7 mouse cellular contexts compared by ENCODE assay signal in the genomic region with DNA sequence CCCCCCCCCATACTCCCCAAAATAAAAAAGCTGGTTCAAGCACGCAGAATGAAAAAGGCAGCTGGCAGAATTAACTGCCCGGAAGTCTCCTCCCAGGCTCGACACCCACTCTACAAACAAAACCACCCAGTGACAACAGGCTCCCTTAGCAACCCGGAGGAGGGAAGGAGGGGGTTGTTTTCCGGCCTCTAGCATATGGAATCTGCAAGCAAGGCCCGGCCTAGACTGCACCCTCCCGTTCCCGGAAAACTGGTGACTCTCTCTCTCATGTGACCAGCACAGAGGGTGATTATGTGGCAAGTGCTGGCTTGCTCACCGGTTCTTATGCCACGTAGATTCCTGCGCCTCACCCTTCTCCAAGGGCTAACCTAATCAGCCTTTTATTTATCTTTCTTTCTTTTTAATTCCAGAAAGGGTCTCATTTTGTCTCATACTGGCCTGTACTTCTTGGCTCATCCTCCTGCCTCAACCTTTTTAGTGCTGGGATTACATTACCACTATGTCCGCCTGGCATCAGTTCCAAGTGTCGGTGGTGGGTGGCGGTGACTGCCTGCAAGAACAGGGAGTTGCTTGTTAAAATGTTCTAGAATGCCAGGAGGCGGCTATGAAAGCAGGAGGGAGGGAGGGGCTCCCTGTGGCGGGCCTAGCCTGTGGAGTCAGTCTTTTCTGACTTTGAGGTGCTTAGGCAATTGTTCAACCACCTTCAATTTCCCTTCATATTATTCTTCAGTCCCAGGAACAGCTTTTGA. TPM values are rescaled to one million over a fixed set of nuclear protein-coding genes. Genes with fewer than 3 reads are reported as not detected.
DNase-seq lines count a peak whose midpoint lies in the region; ATAC-seq and TF ChIP-seq lines count a peak whose summit lies in the region.

No protein-coding gene starts in this region.

- TF ChIP-seq CTCF in kidney, adult 2 months (conservative IDR thresholded peaks at IDR 0.05; ENCODE audit: insufficient read depth, insufficient read length, low read depth, low read length) = no peak
- no peak for TF ChIP-seq CTCF in small intestine, adult 2 months (IDR thresholded peaks at IDR 0.05; ENCODE audit: extremely low read depth, insufficient read length, insufficient replicate concordance, low read depth, low read length)

- no peak overlapping the region for H3K4me3 ChIP-seq in embryonic facial prominence, embryonic 11.5 days (ENCODE audit: low read depth, low read length)
- peak overlapping the region; percentile 59 for H3K4me3 ChIP-seq in kidney, adult 2 months (ENCODE audit: insufficient read depth, low read depth, low read length)
- H3K4me3 ChIP-seq in limb, embryonic 11.5 days (ENCODE audit: low read depth, low read length) = peak overlapping the region; percentile 18; the same call in 1 of the 2 replicates
- peak overlapping the region; percentile 35 for H3K4me3 ChIP-seq in midbrain, embryonic 13.5 days (replicated peaks)
- peak overlapping the region; percentile 57 for H3K4me3 ChIP-seq in small intestine, adult 2 months (ENCODE audit: low read depth, low read length)

- H3K36me3 ChIP-seq in embryonic facial prominence, embryonic 11.5 days (replicated peaks; ENCODE audit: control insufficient read depth, insufficient read depth, low read depth, low read length) = peaks cover 2% of the 10 kb centered on the region; the same call in 1 of the 2 replicates
- H3K36me3 ChIP-seq in kidney, adult 2 months (ENCODE audit: control insufficient read depth, insufficient read depth, low read length) = peaks cover 11% of the 10 kb centered on the region
- no peaks in the 10 kb centered on the region for H3K36me3 ChIP-seq in limb, embryonic 11.5 days (ENCODE audit: control insufficient read depth, insufficient read depth, low read length)
- H3K36me3 ChIP-seq in midbrain, embryonic 13.5 days = 0 out of 2 replicates have a peak, but pooled peaks cover 3% of the 10 kb centered on the region
- peaks cover 16% of the 10 kb centered on the region for H3K36me3 ChIP-seq in small intestine, adult 2 months (ENCODE audit: control insufficient read depth, insufficient read depth, low read length)

- H3K4me2 ChIP-seq in embryonic facial prominence, embryonic 11.5 days (ENCODE audit: low read depth, low read length) = peak overlapping the region; percentile 61
- H3K4me2 ChIP-seq in limb, embryonic 11.5 days (ENCODE audit: low read depth, severe bottlenecking) = peak overlapping the region; percentile 59
- H3K4me2 ChIP-seq in midbrain, embryonic 13.5 days (replicated peaks) = peak overlapping the region; percentile 65

- H3K9me3 ChIP-seq in embryonic facial prominence, embryonic 11.5 days (replicated peaks; ENCODE audit: control insufficient read depth, low read length) = no peaks in the 10 kb centered on the region
- H3K9me3 ChIP-seq in limb, embryonic 11.5 days (ENCODE audit: control insufficient read depth, low read length) = no peaks in the 10 kb centered on the region
- H3K9me3 ChIP-seq in midbrain, embryonic 13.5 days = no peaks in the 10 kb centered on the region

- 4% methylated on average over 16 of the region's 16 CpGs for WGBS in embryonic facial prominence, embryonic 11.5 days
- under 1% methylated on average over 16 of the region's 16 CpGs for WGBS in kidney, adult 2 months
- WGBS in limb, embryonic 11.5 days = 4% methylated on average over 16 of the region's 16 CpGs
- 3% methylated on average over 16 of the region's 16 CpGs for WGBS in midbrain, embryonic 13.5 days
- WGBS in small intestine, adult 2 months = 4% methylated on average over 16 of the region's 16 CpGs

- H3K9ac ChIP-seq in embryonic facial prominence, embryonic 11.5 days (replicated peaks; ENCODE audit: low read length) = peak overlapping the region; percentile 33
- no peak overlapping the region; the same call in 1 of the 2 replicates for H3K9ac ChIP-seq in limb, embryonic 11.5 days (ENCODE audit: low read length)
- H3K9ac ChIP-seq in midbrain, embryonic 13.5 days (replicated peaks) = peak overlapping the region; percentile 60

- no peak for TF ChIP-seq POLR2A in kidney, adult 2 months (IDR thresholded peaks at IDR 0.05; ENCODE audit: low read depth, low read length)
- peak; percentile 38; the same call in 1 of the 2 replicates for TF ChIP-seq POLR2A in small intestine, adult 2 months (IDR thresholded peaks at IDR 0.05; ENCODE audit: low read depth, low read length)

- ATAC-seq in embryonic facial prominence, embryonic 11.5 days (replicated peaks; ENCODE audit: insufficient number of reproducible peaks, low FRiP score, low TSS enrichment, low read depth) = peak; percentile 80
- ATAC-seq in limb, embryonic 11.5 days (ENCODE audit: insufficient number of reproducible peaks, low FRiP score, low TSS enrichment, low read depth) = peak; percentile 70
- peak; percentile 90 for ATAC-seq in midbrain, embryonic 13.5 days

- H3K4me1 ChIP-seq in embryonic facial prominence, embryonic 11.5 days (ENCODE audit: control insufficient read depth, insufficient read depth, low read length) = peaks cover 28% of the 10 kb centered on the region
- H3K4me1 ChIP-seq in kidney, adult 2 months (ENCODE audit: control insufficient read depth, insufficient read depth, low read length) = peaks cover 35% of the 10 kb centered on the region
- H3K4me1 ChIP-seq in limb, embryonic 11.5 days (ENCODE audit: control insufficient read depth, insufficient read depth, low read length) = peaks cover 45% of the 10 kb centered on the region
- H3K4me1 ChIP-seq in midbrain, embryonic 13.5 days (replicated peaks) = peaks cover 88% of the 10 kb centered on the region
- H3K4me1 ChIP-seq in small intestine, adult 2 months (ENCODE audit: control insufficient read depth, insufficient read depth, insufficient read length, low read length) = peaks cover 29% of the 10 kb centered on the region

- no peaks in the 10 kb centered on the region for H3K27me3 ChIP-seq in embryonic facial prominence, embryonic 11.5 days (ENCODE audit: control insufficient read depth, insufficient read depth, low read length)
- no peaks in the 10 kb centered on the region for H3K27me3 ChIP-seq in kidney, adult 2 months (replicated peaks; ENCODE audit: control insufficient read depth, insufficient read depth, low read length)
- H3K27me3 ChIP-seq in limb, embryonic 11.5 days (ENCODE audit: control insufficient read depth, insufficient read depth, low read length) = no peaks in the 10 kb centered on the region
- no peaks in the 10 kb centered on the region for H3K27me3 ChIP-seq in midbrain, embryonic 13.5 days
- no peaks in the 10 kb centered on the region for H3K27me3 ChIP-seq in small intestine, adult 2 months (ENCODE audit: control insufficient read depth, insufficient read depth, low read length)

- DNase-seq in adrenal gland, postnatal 25 days = peak; percentile 70
- DNase-seq in embryonic facial prominence, embryonic 11.5 days (ENCODE audit: low spot score) = peak; percentile 87
- peak; percentile 92 to 97 for DNase-seq in heart, adult 18-20 months
- peak; percentile 96 for DNase-seq in kidney, adult 2 months
- peak; percentile 86 for DNase-seq in limb, embryonic 11.5 days (ENCODE audit: low spot score)

- H3K27ac ChIP-seq in embryonic facial prominence, embryonic 11.5 days (replicated peaks; ENCODE audit: low read depth, low read length) = peak overlapping the region; percentile 74
- H3K27ac ChIP-seq in kidney, adult 2 months (ENCODE audit: insufficient read depth, low read depth, low read length) = peak overlapping the region; percentile 97
- H3K27ac ChIP-seq in limb, embryonic 11.5 days (replicated peaks; ENCODE audit: low read depth, low read length) = peak overlapping the region; percentile 93
- H3K27ac ChIP-seq in midbrain, embryonic 13.5 days = peak overlapping the region; percentile 98
- H3K27ac ChIP-seq in small intestine, adult 2 months (ENCODE audit: insufficient read depth, low read depth, low read length) = peak overlapping the region; percentile 99

RNA-seq across cellular contexts. Expression of a gene that starts 28.3 kb away (rescaled TPM):
- 40.4 and 63.3 TPM in 2 replicates for total RNA-seq in adrenal gland, postnatal 25 days (2021)
- polyA plus RNA-seq in embryonic facial prominence, embryonic 11.5 days (2014; fragmentation: Nextera tagmentation; extraction: Ambion mirVana) = 15.8 and 17.6 TPM in 2 replicates
- total RNA-seq in heart, adult 18-20 months (2021) = 10 to 100 TPM in 1 of 2 experiments, 1 to 10 TPM in 1; 7.2 to 10.6 TPM
- 18.5 and 23.1 TPM in 2 replicates for polyA plus RNA-seq in kidney, adult 2 months (2012; rRNA removed)
- polyA plus RNA-seq in limb, embryonic 11.5 days (2014; fragmentation: Nextera tagmentation; extraction: Ambion mirVana) = 21.2 and 24.4 TPM in 2 replicates
- polyA plus RNA-seq in midbrain, embryonic 13.5 days (2015; fragmentation: Nextera tagmentation; extraction: Ambion mirVana) = 16.8 and 19.0 TPM in 2 replicates
- polyA plus RNA-seq in small intestine, adult 2 months (2012; rRNA removed) = 32.1 and 62.1 TPM in 2 replicates

RNA-seq across cellular contexts. Expression of a gene that starts 30.9 kb away (rescaled TPM):
- total RNA-seq in adrenal gland, postnatal 25 days (2021) = 39.1 and 39.7 TPM in 2 replicates
- polyA plus RNA-seq in embryonic facial prominence, embryonic 11.5 days (2014; fragmentation: Nextera tagmentation; extraction: Ambion mirVana) = 0.87 and 1.1 TPM in 2 replicates
- total RNA-seq in heart, adult 18-20 months (2021) = 1 to 10 TPM; 2.6 to 2.8 TPM
- polyA plus RNA-seq in kidney, adult 2 months (2012; rRNA removed) = 52.7 and 63.4 TPM in 2 replicates
- polyA plus RNA-seq in limb, embryonic 11.5 days (2014; fragmentation: Nextera tagmentation; extraction: Ambion mirVana) = 1.5 TPM in 2 replicates
- 1.4 and 2.0 TPM in 2 replicates for polyA plus RNA-seq in midbrain, embryonic 13.5 days (2015; fragmentation: Nextera tagmentation; extraction: Ambion mirVana)
- 207 and 241 TPM in 2 replicates for polyA plus RNA-seq in small intestine, adult 2 months (2012; rRNA removed)

RNA-seq across cellular contexts. Expression of a gene that starts 47.2 kb away (rescaled TPM):
- total RNA-seq in adrenal gland, postnatal 25 days (2021) = 1.3 and 2.0 TPM in 2 replicates
- polyA plus RNA-seq in embryonic facial prominence, embryonic 11.5 days (2014; fragmentation: Nextera tagmentation; extraction: Ambion mirVana) = 4.0 and 4.3 TPM in 2 replicates
- total RNA-seq in heart, adult 18-20 months (2021) = under 1 TPM in 1 of 2 experiments, not detected in 1; 0.35 TPM
- polyA plus RNA-seq in kidney, adult 2 months (2012; rRNA removed) = 0.52 and 0.73 TPM in 2 replicates
- polyA plus RNA-seq in limb, embryonic 11.5 days (2014; fragmentation: Nextera tagmentation; extraction: Ambion mirVana) = 4.7 and 5.1 TPM in 2 replicates
- 16.4 and 16.9 TPM in 2 replicates for polyA plus RNA-seq in midbrain, embryonic 13.5 days (2015; fragmentation: Nextera tagmentation; extraction: Ambion mirVana)
- polyA plus RNA-seq in small intestine, adult 2 months (2012; rRNA removed) = 0.90 and 2.0 TPM in 2 replicates

Comparison
In these comparisons a context has a peak if more than half of its experiments do, and no peak if none do; other contexts are left out.
1. RNA of a gene that starts 30.9 kb away (polyA plus RNA-seq): 207 to 241 TPM in small intestine, adult 2 months and 52.7 to 63.4 TPM in kidney, adult 2 months; 1.4 to 2.0 TPM in midbrain, embryonic 13.5 days, 1.5 TPM in limb, embryonic 11.5 days and 0.87 to 1.1 TPM in embryonic facial prominence, embryonic 11.5 days; every median in the first group is over 10 times any median in the second.
2. Peak in every context shown above with its lines, with median percentiles within 50 percentile points of each other: DNase-seq, ATAC-seq, H3K27ac ChIP-seq and H3K4me2 ChIP-seq.